8 mouse cellular contexts compared by ENCODE assay signal in the genomic region with DNA sequence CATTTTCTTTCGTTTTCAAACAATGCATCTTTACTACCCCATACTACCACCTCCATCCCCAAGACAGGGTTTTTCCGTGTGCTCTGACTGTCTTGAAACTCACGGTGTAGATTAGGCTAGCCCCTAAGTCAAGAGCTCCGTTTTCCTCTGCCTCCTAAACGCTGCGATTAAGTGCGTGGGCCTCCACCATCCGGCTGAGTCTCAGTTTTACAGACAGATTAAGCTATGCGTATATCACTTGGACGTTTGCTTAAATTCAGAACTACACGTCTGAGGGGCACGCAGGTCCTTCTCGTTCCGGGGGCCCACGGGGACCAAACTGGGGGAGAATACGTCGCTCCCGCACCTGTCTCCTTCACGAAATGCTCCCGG. TPM values are rescaled to one million over a fixed set of nuclear protein-coding genes. Genes with fewer than 3 reads are reported as not detected.
DNase-seq lines count a peak whose midpoint lies in the region; ATAC-seq and TF ChIP-seq lines count a peak whose summit lies in the region.

No protein-coding gene starts in this region.

- H3K4me3 ChIP-seq in heart, adult 2 months: peak overlapping the region; percentile 71
- H3K4me3 ChIP-seq in forebrain, embryonic 12.5 days (replicated peaks): peak overlapping the region; percentile 73
- peak overlapping the region; percentile 91 for H3K4me3 ChIP-seq in liver, embryonic 13.5 days (replicated peaks)

- no peak for DNase-seq in heart, adult 2 months
- no peak for DNase-seq in heart, postnatal 14 days
- DNase-seq in 3T3-L1 (ENCODE audit: low read depth, low spot score): peak; percentile 23
- no peak for DNase-seq in liver, embryonic 13.5 days
- DNase-seq in urinary bladder, adult 18-20 months (ENCODE audit: low spot score in 2 of 2): no peak
- DNase-seq in thymus, postnatal 0 days (ENCODE audit: low spot score): no peak
- DNase-seq in layer of hippocampus, postnatal 10 days (ENCODE audit: low spot score in 2 of 2): no peak

- no peak for TF ChIP-seq CTCF in heart, adult 2 months (IDR thresholded peaks at IDR 0.05)

- H3K36me3 ChIP-seq in heart, adult 2 months (ENCODE audit: control insufficient read depth, insufficient read depth, low read length): no peaks in the 10 kb centered on the region
- peaks cover 46% of the 10 kb centered on the region for H3K36me3 ChIP-seq in forebrain, embryonic 12.5 days (replicated peaks)
- H3K36me3 ChIP-seq in liver, embryonic 13.5 days: peaks cover 35% of the 10 kb centered on the region

- H3K27ac ChIP-seq in heart, adult 2 months: peak overlapping the region; percentile 63
- peak overlapping the region; percentile 62 for H3K27ac ChIP-seq in forebrain, embryonic 12.5 days
- peak overlapping the region; percentile 79 for H3K27ac ChIP-seq in liver, embryonic 13.5 days

- H3K79me2 ChIP-seq in heart, adult 2 months (replicated peaks; ENCODE audit: control insufficient read depth, insufficient read depth, low read length): peaks cover 2% of the 10 kb centered on the region; the same call in 1 of the 2 replicates

- WGBS in heart, adult 2 months: 2% methylated on average over 20 of the region's 20 CpGs
- 1% methylated on average over 20 of the region's 20 CpGs for WGBS in forebrain, embryonic 12.5 days
- under 1% methylated on average over 20 of the region's 20 CpGs for WGBS in liver, embryonic 13.5 days (ENCODE audit: insufficient replicate concordance)

- H3K9me3 ChIP-seq in forebrain, embryonic 12.5 days: no peaks in the 10 kb centered on the region
- no peaks in the 10 kb centered on the region for H3K9me3 ChIP-seq in liver, embryonic 13.5 days (replicated peaks)

- H3K4me1 ChIP-seq in heart, adult 2 months (ENCODE audit: control insufficient read depth, insufficient read depth, low read length): no peaks in the 10 kb centered on the region; the same call in none of the 2 replicates
- peaks cover 20% of the 10 kb centered on the region for H3K4me1 ChIP-seq in forebrain, embryonic 12.5 days
- peaks cover 52% of the 10 kb centered on the region for H3K4me1 ChIP-seq in liver, embryonic 13.5 days (replicated peaks)

- H3K9ac ChIP-seq in heart, adult 2 months (ENCODE audit: low read depth, low read length): peak overlapping the region; percentile 71
- peak overlapping the region; percentile 74 for H3K9ac ChIP-seq in forebrain, embryonic 12.5 days
- peak overlapping the region; percentile 91 for H3K9ac ChIP-seq in liver, embryonic 13.5 days

- H3K27me3 ChIP-seq in heart, adult 2 months (ENCODE audit: control insufficient read depth, insufficient read depth, low read length): no peaks in the 10 kb centered on the region
- no peaks in the 10 kb centered on the region for H3K27me3 ChIP-seq in forebrain, embryonic 12.5 days
- no peaks in the 10 kb centered on the region for H3K27me3 ChIP-seq in liver, embryonic 13.5 days

- peak overlapping the region; percentile 56 for H3K4me2 ChIP-seq in forebrain, embryonic 12.5 days
- H3K4me2 ChIP-seq in liver, embryonic 13.5 days: peak overlapping the region; percentile 91

- TF ChIP-seq POLR2A in heart, adult 2 months (IDR thresholded peaks at IDR 0.05; ENCODE audit: insufficient read depth, low read depth, low read length): no peak

- ATAC-seq in forebrain, embryonic 12.5 days (ENCODE audit: low FRiP score): 0 out of 2 replicates have a peak, but pooled peaks have one; percentile 5
- no peak for ATAC-seq in liver, embryonic 13.5 days (ENCODE audit: low read depth)

- no peak for TF ChIP-seq EP300 in heart, adult 2 months (IDR thresholded peaks at IDR 0.05; ENCODE audit: insufficient read depth, low read depth, low read length)

- intact Hi-C loops in heart, adult 2 months (cut with DNase I): loop anchor here (2.0 to 10.0 kb wide), 3 partner anchors 61 to 203 kb away; partner anchors contain the start of genes Acox1, Recql5, Sap30bp and Ten1
- intact Hi-C loops in heart, postnatal 14 days (cut with DNase I): loop anchor here (10.0 kb wide), 1 partner anchor 327 kb away; the partner anchor contains the start of gene Qrich2

RNA-seq across cellular contexts. Expression of gene Mrpl38, which starts 0.6 kb away (rescaled TPM):
- total RNA-seq in heart, adult 2 months (2021): 10 to 100 TPM; 56.8 to 59.7 TPM
- 42.1 and 55.5 TPM in 2 replicates for polyA plus RNA-seq in heart, adult 2 months (2012; rRNA removed)
- total RNA-seq in heart, postnatal 14 days (2021): 10 to 100 TPM; 55.5 to 56.3 TPM
- polyA plus RNA-seq in forebrain, embryonic 12.5 days (2016; fragmentation: Nextera tagmentation; extraction: Ambion mirVana): 89.6 and 90.5 TPM in 2 replicates
- polyA plus RNA-seq in liver, embryonic 13.5 days (2015; fragmentation: Nextera tagmentation; extraction: Ambion mirVana): 66.6 and 70.9 TPM in 2 replicates
- 65.0 and 68.8 TPM in 2 replicates for polyA plus RNA-seq in thymus, postnatal 0 days (2015; fragmentation: Nextera tagmentation; extraction: Ambion mirVana)
- total RNA-seq in layer of hippocampus, postnatal 10 days (2021): 10 to 100 TPM; 55.6 to 64.8 TPM

RNA-seq across cellular contexts. Expression of gene Trim65, which starts 7.2 kb away (rescaled TPM):
- 1 to 10 TPM; 6.1 to 8.6 TPM for total RNA-seq in heart, adult 2 months (2021)
- 8.8 and 10.8 TPM in 2 replicates for polyA plus RNA-seq in heart, adult 2 months (2012; rRNA removed)
- 1 to 10 TPM; 7.3 to 8.2 TPM for total RNA-seq in heart, postnatal 14 days (2021)
- polyA plus RNA-seq in forebrain, embryonic 12.5 days (2016; fragmentation: Nextera tagmentation; extraction: Ambion mirVana): 1.9 and 2.1 TPM in 2 replicates
- 1.1 and 1.4 TPM in 2 replicates for polyA plus RNA-seq in liver, embryonic 13.5 days (2015; fragmentation: Nextera tagmentation; extraction: Ambion mirVana)
- polyA plus RNA-seq in thymus, postnatal 0 days (2015; fragmentation: Nextera tagmentation; extraction: Ambion mirVana): 2.6 and 3.1 TPM in 2 replicates
- total RNA-seq in layer of hippocampus, postnatal 10 days (2021): 1 to 10 TPM; 5.3 to 5.5 TPM

RNA-seq across cellular contexts. Expression of gene Trim47, which starts 11.1 kb away (rescaled TPM):
- 10 to 100 TPM; 23.1 to 28.2 TPM for total RNA-seq in heart, adult 2 months (2021)
- polyA plus RNA-seq in heart, adult 2 months (2012; rRNA removed): 23.7 and 29.5 TPM in 2 replicates
- 10 to 100 TPM; 46.3 to 46.9 TPM for total RNA-seq in heart, postnatal 14 days (2021)
- 2.7 and 3.2 TPM in 2 replicates for polyA plus RNA-seq in forebrain, embryonic 12.5 days (2016; fragmentation: Nextera tagmentation; extraction: Ambion mirVana)
- 3.7 and 4.0 TPM in 2 replicates for polyA plus RNA-seq in liver, embryonic 13.5 days (2015; fragmentation: Nextera tagmentation; extraction: Ambion mirVana)
- 10.8 and 10.9 TPM in 2 replicates for polyA plus RNA-seq in thymus, postnatal 0 days (2015; fragmentation: Nextera tagmentation; extraction: Ambion mirVana)
- total RNA-seq in layer of hippocampus, postnatal 10 days (2021): 1 to 10 TPM; 6.4 to 7.2 TPM

RNA-seq across cellular contexts. Expression of gene Fbf1, which starts 29.9 kb away (rescaled TPM):
- 10 to 100 TPM; 14.8 to 15.0 TPM for total RNA-seq in heart, adult 2 months (2021)
- polyA plus RNA-seq in heart, adult 2 months (2012; rRNA removed): 11.8 and 17.6 TPM in 2 replicates
- total RNA-seq in heart, postnatal 14 days (2021): 10 to 100 TPM; 15.1 to 17.2 TPM
- 80.8 and 85.2 TPM in 2 replicates for polyA plus RNA-seq in forebrain, embryonic 12.5 days (2016; fragmentation: Nextera tagmentation; extraction: Ambion mirVana)
- polyA plus RNA-seq in liver, embryonic 13.5 days (2015; fragmentation: Nextera tagmentation; extraction: Ambion mirVana): 7.0 and 9.0 TPM in 2 replicates
- 12.0 and 13.1 TPM in 2 replicates for polyA plus RNA-seq in thymus, postnatal 0 days (2015; fragmentation: Nextera tagmentation; extraction: Ambion mirVana)
- total RNA-seq in layer of hippocampus, postnatal 10 days (2021): 10 to 100 TPM; 84.7 to 94.9 TPM

RNA-seq across cellular contexts. Expression of gene Wbp2, which starts 51.3 kb away (rescaled TPM):
- total RNA-seq in heart, adult 2 months (2021): 100 to 1,000 TPM in 1 of 2 experiments, 10 to 100 TPM in 1; 91.0 to 108 TPM
- polyA plus RNA-seq in heart, adult 2 months (2012; rRNA removed): 151 and 176 TPM in 2 replicates
- total RNA-seq in heart, postnatal 14 days (2021): 10 to 100 TPM; 83.6 to 89.5 TPM
- 92.3 and 101 TPM in 2 replicates for polyA plus RNA-seq in forebrain, embryonic 12.5 days (2016; fragmentation: Nextera tagmentation; extraction: Ambion mirVana)
- polyA plus RNA-seq in liver, embryonic 13.5 days (2015; fragmentation: Nextera tagmentation; extraction: Ambion mirVana): 58.9 and 81.2 TPM in 2 replicates
- polyA plus RNA-seq in thymus, postnatal 0 days (2015; fragmentation: Nextera tagmentation; extraction: Ambion mirVana): 75.1 and 97.4 TPM in 2 replicates
- 100 to 1,000 TPM; 199 to 238 TPM for total RNA-seq in layer of hippocampus, postnatal 10 days (2021)
